Mouse (Mus musculus) lung, postnatal 0 days (tissue): Measurements from ENCODE around the gene Mad1l1. TPM values are rescaled to one million over a fixed set of nuclear protein-coding genes. Genes with fewer than 3 reads are reported as not detected.

Source experiments
- ATAC-seq: fragments of 200-750 bp; cut with Nextera tagmentation; 2 replicates; pipeline ENCODE4 v1.8.0; 2017; ENCODE audit warnings: moderate library complexity
- DNase-seq: peaks from one replicate; pipeline ENCODE4 v3.0.0-alpha.2; 2016; ENCODE audit warnings: low spot score
- H3K27ac ChIP-seq: fragments of 300-500 bp; sonication (generic); 2 replicates; pipeline ENCODE4 v1.5.1; 2014; ENCODE audit warnings: antibody characterized with exemption, mild to moderate bottlenecking, low read length, mixed read lengths
- H3K27me3 ChIP-seq: fragments of 300-500 bp; sonication (generic); replicated peaks from 2 replicates; pipeline ENCODE4 v1.6.1; 2014; ENCODE audit warnings: low read length, mixed read lengths; ENCODE audit not compliant: insufficient read depth
- H3K36me3 ChIP-seq: fragments of 300-500 bp; sonication (generic); 2 replicates; pipeline ENCODE4 v1.6.1; 2014; ENCODE audit warnings: low read length, mixed read lengths; ENCODE audit not compliant: insufficient read depth
- H3K4me1 ChIP-seq: fragments of 300-500 bp; sonication (generic); 2 replicates; pipeline ENCODE4 v1.6.1; 2014; ENCODE audit warnings: antibody characterized with exemption, low read depth, low read length, mixed read lengths; ENCODE audit not compliant: insufficient read depth
- H3K4me2 ChIP-seq: fragments of 300-500 bp; sonication (generic); replicated peaks from 2 replicates; pipeline ENCODE4 v1.6.1; 2014; ENCODE audit warnings: low read depth, mild to moderate bottlenecking, low read length, moderate library complexity, mixed read lengths
- H3K4me3 ChIP-seq: fragments of 300-500 bp; sonication (generic); 2 replicates; pipeline ENCODE4 v1.5.1; 2014; ENCODE audit warnings: low read depth, low read length
- H3K9ac ChIP-seq: fragments of 300-500 bp; sonication (generic); replicated peaks from 2 replicates; pipeline ENCODE4 v1.6.1; 2014; ENCODE audit warnings: low read depth, mild to moderate bottlenecking
- H3K9me3 ChIP-seq: fragments of 300-500 bp; sonication (generic); 2 replicates; pipeline ENCODE4 v1.6.1; 2016; ENCODE audit warnings: low read length, mixed read lengths
- CTCF ChIP-seq: IDR thresholded peaks from 2 replicates; pipeline ENCODE4 v1.5.1; 2016; ENCODE audit warnings: antibody characterized with exemption, mild to moderate bottlenecking
- EP300 ChIP-seq: IDR thresholded peaks from 2 replicates; pipeline ENCODE4 v1.6.1; 2016; ENCODE audit warnings: antibody characterized with exemption, mild to moderate bottlenecking, control low read depth
- whole genome bisulfite sequencing: fragments of 180-500 bp; shearing (Covaris S2); extraction: QIAGEN DNeasy Blood & Tissue Kit; methylation state at CpG from one replicate; pipeline ENCODE4 v1.1.7; 2014; 5-methylcytosine and 5-hydroxymethylcytosine counted together
- polyA plus RNA-seq: library from polyadenylated mRNA; unstranded; fragments of >200 nt; fragmentation: Nextera tagmentation; extraction: Ambion mirVana; gene quantifications from 2 replicates; pipeline ENCODE4 v1.2.1, GENCODE M21; 2015

Gene Mad1l1
- polyA plus RNA-seq, 1 experiment from 2014 or later = 18.4 TPM

DNA sequence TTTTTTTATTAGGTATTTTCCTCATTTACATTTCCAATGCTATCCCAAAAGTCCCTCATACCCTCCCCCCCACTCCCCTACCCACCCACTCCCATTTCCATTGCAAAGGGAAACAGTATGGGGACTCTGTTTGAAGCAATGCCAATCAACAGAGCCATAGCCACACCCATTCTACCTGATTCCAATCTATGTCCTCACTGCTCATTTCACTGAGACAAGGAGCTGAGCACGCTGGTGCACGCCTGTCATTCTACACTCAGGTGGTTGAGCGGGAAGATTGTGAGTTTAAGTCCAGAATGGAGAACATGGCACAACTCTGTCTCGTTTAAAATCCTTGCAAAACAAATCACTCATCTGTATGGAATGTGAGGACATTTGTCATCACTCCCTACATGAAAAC lies 11.2 kb upstream of the Mad1l1 start:
- ATAC-seq (no peak), DNase-seq (peak; percentile 47)
- H3K4me3 ChIP-seq = no peak overlapping the region
- no peak for TF ChIP-seq CTCF
- no peak for TF ChIP-seq EP300
- H3K4me2 ChIP-seq = no peak overlapping the region
- H3K27me3 ChIP-seq = no peaks in the 10 kb centered on the region
- H3K36me3 ChIP-seq = no peaks in the 10 kb centered on the region
- H3K4me1 ChIP-seq = no peaks in the 10 kb centered on the region; the same call in 1 of the 2 replicates
- WGBS = 33% methylated on average over 4 of the region's 4 CpGs
- no peak overlapping the region for H3K9ac ChIP-seq
- no peaks in the 10 kb centered on the region for H3K9me3 ChIP-seq
- H3K27ac ChIP-seq = no peak overlapping the region

- H3K9ac ChIP-seq = peak within 1 kb of the TSS; percentile 79
- H3K4me2 ChIP-seq = peak within 1 kb of the TSS; percentile 67
- no peaks in the 10 kb centered on the region for H3K36me3 ChIP-seq
- H3K27me3 ChIP-seq = no peaks in the 10 kb centered on the region
- H3K4me1 ChIP-seq = no peaks in the 10 kb centered on the region; the same call in 1 of the 2 replicates
- WGBS = 1% methylated on average over 38 of the region's 39 CpGs
- TF ChIP-seq EP300 (no peak), CTCF (peak; percentile 83)
- peak within 1 kb of the TSS; percentile 71 for H3K4me3 ChIP-seq
- H3K9me3 ChIP-seq = no peaks in the 10 kb centered on the region
- DNase-seq (peak; percentile 82), ATAC-seq (peak; percentile 88)
- H3K27ac ChIP-seq = peak within 1 kb of the TSS; percentile 71
Measured at GRCm38 (mm10) chr5:140331615-140332512, 10.5 kb upstream of the Mad1l1 start, which contains the start of gene Mrm2. TSS of gene Mrm2 (minus strand) at chr5:140331898.

- Histone ChIP-seq H3K9me3 (no peaks in the 10 kb centered on the region), H3K36me3 (no peaks in the 10 kb centered on the region), H3K4me1 (0 out of 2 replicates have a peak, but pooled peaks cover 5% of the 10 kb centered on the region), H3K27ac (no peak overlapping the region), H3K4me2 (no peak overlapping the region), H3K27me3 (no peaks in the 10 kb centered on the region), H3K9ac (no peak overlapping the region), H3K4me3 (no peak overlapping the region)
- TF ChIP-seq CTCF (no peak), EP300 (no peak)
- WGBS = 92% methylated on average over 5 of the region's 5 CpGs
- ATAC-seq = no peak
- no peak for DNase-seq
Measured at GRCm38 (mm10) chr5:140324058-140324457, 2.7 kb upstream of the Mad1l1 start.

- H3K9me3 ChIP-seq = no peaks in the 10 kb centered on the region
- peak overlapping the region; percentile 87 for H3K27ac ChIP-seq
- peak overlapping the region; percentile 94 for H3K9ac ChIP-seq
- ATAC-seq = peak; percentile 16
- 0 out of 2 replicates have a peak, but pooled peaks cover 5% of the 10 kb centered on the region for H3K4me1 ChIP-seq
- H3K27me3 ChIP-seq = no peaks in the 10 kb centered on the region
- peak overlapping the region; percentile 95 for H3K4me2 ChIP-seq
- H3K36me3 ChIP-seq = no peaks in the 10 kb centered on the region
- no peak for TF ChIP-seq EP300
- peak; percentile 44; the same call in 1 of the 2 replicates for TF ChIP-seq CTCF
- WGBS = 1% methylated on average over 17 of the region's 17 CpGs
- H3K4me3 ChIP-seq = peak overlapping the region; percentile 81
- peak; percentile 58 for DNase-seq
Measured at GRCm38 (mm10) chr5:140321756-140322575, 614 bp upstream of the Mad1l1 start.

- Histone ChIP-seq H3K9me3 (no peaks in the 10 kb centered on the region), H3K4me2 (no peak overlapping the region), H3K9ac (no peak overlapping the region), H3K4me3 (no peak overlapping the region), H3K27ac (no peak overlapping the region), H3K36me3 (peaks cover 17% of the 10 kb centered on the region), H3K27me3 (no peaks in the 10 kb centered on the region), H3K4me1 (0 out of 2 replicates have a peak, but pooled peaks cover 5% of the 10 kb centered on the region)
- DNase-seq (no peak), ATAC-seq (no peak)
- TF ChIP-seq EP300 (no peak), CTCF (no peak)
- WGBS = 69% methylated on average over 3 of the region's 3 CpGs
Measured at GRCm38 (mm10) chr5:140316716-140317115, 4.6 kb downstream of the Mad1l1 start.

DNA sequence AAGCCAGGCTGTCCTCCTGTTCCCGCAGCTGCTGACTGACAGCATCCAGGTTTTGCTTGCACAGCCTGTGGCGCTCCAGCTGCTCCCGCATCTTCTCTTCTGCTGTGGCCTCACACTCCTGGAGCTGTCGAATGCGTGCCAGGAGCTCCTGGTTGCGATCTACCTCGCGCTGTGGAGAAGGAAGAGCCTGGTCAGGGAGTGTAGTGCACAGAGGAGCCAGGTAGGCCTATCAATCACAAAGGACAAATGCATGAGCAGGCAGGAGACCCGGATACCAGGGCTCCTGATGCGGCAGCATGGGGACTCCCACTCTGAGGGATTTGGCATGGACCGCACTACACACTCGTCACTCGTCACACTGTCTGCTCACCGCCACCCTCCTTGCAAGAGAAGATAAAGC lies 13.8 kb downstream of the Mad1l1 start:
- Histone ChIP-seq H3K9ac (no peak overlapping the region), H3K4me2 (no peak overlapping the region), H3K4me3 (no peak overlapping the region), H3K9me3 (no peaks in the 10 kb centered on the region), H3K36me3 (peaks cover 33% of the 10 kb centered on the region; the same call in 1 of the 2 replicates), H3K27me3 (no peaks in the 10 kb centered on the region), H3K4me1 (no peaks in the 10 kb centered on the region), H3K27ac (no peak overlapping the region)
- no peak for ATAC-seq
- DNase-seq = no peak
- no peak for TF ChIP-seq CTCF
- no peak for TF ChIP-seq EP300
- 87% methylated on average over 14 of the region's 14 CpGs for WGBS
